Mouse (Mus musculus) liver, embryonic 14.5 days (tissue): ENCODE data around the gene Ccdc138.

Experiments
- CTCF ChIP-seq: IDR thresholded peaks from 2 replicates; pipeline ENCODE4 v1.5.1; 2016; ENCODE audit warnings: antibody characterized with exemption, low read depth, control low read depth
- EP300 ChIP-seq: IDR thresholded peaks from 2 replicates; pipeline ENCODE4 v1.6.1; 2016; ENCODE audit warnings: antibody characterized with exemption, low read depth

DNA sequence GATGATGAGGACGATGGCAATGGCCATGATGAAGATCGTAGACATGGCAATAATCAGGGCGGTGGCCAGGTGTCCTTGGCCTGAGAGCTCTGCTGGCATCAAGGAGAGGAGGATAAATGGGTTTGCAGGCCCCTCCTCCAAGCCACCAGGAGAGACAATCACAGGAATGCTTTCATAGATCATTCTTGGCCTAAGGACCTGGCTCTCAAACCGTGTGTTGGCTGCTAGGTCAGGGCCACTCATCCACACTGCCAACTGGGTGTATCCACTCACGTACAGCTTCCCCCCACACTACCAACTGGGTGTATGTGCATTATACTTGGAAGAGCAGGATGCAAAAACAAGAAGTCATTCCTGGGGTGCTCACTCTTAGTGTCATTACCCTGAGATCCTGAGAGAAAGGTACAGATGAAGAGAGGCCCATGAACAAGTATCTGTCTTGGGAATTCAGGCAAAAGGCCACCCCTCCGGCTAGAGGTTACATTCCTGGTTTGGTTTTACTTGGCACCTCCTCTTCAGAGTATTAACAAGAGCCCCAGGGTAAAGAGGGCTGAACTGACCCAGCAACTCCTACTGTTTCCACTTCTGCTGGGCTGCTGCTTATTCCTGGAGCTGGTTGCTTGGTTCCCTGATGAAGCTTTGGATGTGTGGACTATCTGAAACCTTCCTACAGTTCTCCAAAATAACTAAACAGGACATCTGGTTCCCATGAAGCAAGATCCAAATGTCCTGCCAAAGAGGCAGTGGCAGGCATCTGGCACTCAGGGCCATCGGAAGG, 112.9 kb downstream of the Ccdc138 start:
- TF ChIP-seq CTCF (no peak), EP300 (no peak)
